Mouse (Mus musculus): ENCODE measurements around the gene Myo1a.
"Not testable (repeated sequence)": the region's sequence is repeated elsewhere in the genome, so short reads cannot be mapped to it uniquely, and the experiment has no call there.

Myo1a gene

DNA sequence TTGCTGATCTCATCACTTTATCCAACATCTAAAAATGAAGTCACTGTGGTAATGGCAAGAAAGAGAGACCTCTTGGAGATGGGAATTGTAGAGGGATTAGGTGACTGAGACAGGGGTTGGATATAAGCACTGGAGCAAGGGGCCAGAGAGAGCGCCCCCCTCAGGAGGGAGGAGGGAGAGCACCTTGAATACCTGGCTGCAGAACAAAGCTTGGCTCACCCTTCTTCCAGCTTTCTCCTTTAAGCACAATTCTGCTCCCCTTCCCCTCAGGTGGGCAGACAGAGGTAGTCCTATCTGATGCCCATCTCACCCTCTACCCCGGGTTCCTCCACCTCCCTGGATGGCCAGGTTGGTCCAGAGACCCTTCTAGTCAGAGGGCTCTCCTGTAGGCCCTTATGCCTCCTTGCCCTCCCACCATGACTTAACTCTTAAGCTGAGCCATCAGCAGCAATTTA lies at the start of gene Myo1a:
Gene Myo1a, plus strand, starts transcription at position 405 of the 455 bp plus-strand sequence.
- no peak for DNase-seq

DNA sequence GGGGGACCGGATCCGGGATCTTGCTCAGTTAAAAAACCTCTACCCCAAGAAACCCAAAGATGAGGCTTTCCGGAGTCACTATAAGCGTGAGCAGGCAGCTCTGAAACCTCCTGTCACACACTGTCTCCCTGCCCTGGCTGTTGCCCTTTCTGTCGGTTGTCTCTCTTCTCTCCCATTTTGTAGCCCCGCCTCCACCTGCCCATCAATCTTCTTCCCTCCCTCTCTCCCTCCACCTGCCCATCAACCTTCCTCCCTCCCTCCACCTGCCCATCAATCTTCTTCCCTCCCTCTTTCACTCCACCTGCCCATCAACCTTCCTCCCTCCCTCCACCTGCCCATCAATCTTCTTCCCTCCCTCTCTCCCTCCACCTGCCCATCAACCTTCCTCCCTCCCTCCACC lies 47.4 kb upstream of the Myo1a start:
- not testable (repeated sequence) for DNase-seq

DNA sequence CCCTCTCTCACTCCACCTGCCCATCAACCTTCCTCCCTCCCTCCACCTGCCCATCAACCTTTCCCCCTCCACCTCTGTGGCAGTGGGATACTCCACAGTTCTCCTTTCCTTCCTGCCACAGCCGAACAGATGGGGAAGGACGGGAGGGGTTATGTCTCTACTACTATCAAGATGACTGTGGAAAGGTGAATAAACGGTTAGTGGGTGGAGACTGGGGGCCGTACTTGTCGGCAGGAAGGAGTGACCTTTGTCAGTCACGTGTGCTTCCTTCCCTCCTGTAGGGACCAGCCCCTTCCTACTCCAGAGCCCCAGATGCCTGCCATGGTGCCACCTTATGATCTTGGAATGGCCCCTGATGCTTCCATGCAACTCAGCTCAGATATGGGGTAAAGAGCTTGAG lies 46.9 kb upstream of the Myo1a start:
- DNase-seq, result no peak

DNA sequence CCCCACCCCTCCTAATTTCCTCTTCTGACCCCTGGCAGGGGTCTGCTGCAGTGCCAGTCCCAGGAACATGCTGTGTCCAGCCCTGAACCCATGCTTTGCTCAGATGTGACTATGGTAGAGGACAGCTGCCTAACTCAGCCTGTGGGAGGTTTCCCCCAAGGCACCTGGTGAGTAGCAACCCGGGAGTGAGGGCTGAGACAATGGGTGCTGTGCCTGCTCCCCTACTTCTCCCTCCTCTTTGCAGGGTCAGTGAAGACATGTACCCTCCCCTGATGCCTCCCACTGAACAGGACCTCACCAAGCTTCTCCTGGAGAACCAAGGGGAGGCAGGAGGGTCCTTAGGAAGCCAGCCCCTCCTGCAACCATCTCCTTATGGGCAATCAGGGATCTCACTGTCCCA lies 45.4 kb upstream of the Myo1a start:
- DNase-seq, result no peak

DNA sequence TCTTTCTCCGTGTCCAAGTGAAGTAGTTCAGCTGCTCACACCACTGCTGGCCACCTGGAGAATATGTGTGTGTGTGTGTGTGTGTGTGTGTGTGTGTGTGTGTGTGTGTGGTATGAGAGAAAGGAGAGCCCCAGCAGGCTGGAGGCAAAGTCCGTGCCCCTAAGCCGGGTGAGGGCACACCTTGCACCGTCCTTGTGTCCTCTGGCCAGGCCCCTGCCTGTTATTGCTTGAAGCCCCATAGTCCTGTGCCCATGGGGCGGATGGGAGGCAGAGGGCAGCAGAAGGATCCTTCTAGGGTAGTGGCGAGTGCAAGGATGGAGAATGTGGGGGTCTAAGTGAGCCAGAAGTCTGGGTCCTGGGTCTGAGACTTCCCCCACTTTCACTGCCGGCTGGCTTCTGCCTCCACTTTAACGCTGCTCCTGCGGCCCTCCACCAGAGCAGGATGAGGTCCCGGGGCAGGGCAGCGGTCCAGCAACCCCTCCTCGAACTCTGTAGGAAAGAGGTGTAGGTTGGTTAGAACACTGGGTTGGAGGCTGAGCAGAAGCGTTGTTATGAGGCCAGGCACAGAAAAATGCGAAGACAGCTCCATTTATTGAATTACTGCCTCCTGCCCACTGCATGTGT lies 43.6 kb upstream of the Myo1a start:
- no peak for DNase-seq

DNA sequence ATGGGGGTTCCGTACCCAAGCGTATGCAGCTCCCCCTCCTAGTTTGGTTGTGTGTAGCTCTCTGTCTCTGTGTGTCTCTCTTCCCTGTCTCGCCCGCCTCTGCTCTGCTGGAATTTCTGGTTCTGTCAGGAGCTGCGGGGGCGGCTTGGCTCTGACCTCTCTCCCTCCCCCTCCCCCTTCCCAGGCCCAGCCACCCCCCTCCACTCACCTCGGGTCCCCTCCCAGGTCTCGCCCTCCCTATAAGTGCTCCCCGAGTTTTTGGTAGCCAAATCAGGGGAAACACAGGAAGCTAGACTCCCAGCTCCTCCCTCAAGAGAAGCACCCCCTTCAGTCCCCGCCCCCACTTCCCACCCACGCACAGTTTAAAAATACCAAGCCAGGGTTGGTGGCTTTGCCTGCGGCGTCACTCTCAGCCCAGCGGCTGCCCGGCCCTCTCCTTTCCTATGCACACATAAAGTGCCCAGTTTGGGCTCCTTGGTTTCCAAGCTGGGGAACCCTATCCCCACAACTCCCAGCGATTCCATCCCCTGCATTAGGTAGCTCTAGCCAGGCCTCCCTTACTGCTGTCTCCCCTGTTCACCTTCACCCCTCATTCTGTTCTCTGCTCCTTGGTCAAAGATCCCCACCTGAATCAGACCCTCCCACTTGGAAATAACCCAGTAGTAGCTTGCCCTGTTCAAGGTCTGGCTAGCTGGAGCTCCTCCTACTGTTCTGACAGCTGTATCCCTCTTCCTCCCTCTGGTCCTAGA lies 42.9 kb upstream of the Myo1a start:
- peak; percentile 78 for DNase-seq

DNA sequence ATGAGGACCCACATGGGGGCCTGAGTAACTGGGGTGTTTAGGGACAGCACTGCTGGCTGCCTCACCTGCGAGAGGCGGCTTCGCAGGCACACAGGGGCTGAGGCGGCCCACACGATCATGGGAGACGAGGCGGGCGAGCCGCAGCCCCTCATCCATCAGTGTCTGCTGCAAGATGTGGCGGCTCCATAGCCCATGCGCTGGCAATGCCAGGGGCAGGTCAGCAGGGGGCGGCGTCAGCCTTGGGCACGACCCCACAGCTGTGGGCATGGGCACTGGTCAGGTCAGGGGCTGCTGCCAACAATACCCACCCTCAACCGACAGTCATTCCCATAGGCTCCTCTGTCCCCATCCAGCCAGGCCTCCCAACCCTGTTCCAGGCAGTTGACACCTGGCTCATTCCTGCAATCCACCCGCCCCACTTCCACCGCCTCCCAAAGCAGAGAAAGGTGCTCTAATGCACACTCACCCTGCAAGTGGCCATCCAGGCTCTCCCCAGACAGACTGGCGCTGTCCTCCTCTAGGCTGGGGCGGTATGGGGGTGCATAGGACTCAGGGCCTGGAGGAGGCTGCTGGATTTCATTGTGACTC lies 42.2 kb upstream of the Myo1a start:
- DNase-seq, result peak; percentile 72

DNA sequence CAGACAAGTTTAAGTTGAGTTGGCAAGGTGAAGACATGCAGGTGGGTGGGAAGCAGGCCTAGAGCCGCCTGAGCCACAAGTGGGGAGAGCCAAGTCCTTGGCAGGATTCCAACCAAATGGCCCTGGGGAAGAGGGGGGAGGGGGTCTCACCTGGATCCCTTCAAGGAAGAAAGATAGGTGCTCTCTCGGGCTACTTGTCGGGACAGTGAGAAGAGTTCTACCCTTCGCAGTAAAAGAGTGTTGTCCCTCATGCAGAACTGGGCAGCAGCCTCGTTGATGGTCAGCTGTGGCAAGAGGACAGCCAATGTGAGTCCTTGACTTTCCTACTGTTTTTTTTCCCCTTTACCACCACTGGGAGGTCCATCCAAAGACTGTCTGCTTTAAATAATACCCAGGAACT lies 41.4 kb upstream of the Myo1a start:
- DNase-seq, result no peak

DNA sequence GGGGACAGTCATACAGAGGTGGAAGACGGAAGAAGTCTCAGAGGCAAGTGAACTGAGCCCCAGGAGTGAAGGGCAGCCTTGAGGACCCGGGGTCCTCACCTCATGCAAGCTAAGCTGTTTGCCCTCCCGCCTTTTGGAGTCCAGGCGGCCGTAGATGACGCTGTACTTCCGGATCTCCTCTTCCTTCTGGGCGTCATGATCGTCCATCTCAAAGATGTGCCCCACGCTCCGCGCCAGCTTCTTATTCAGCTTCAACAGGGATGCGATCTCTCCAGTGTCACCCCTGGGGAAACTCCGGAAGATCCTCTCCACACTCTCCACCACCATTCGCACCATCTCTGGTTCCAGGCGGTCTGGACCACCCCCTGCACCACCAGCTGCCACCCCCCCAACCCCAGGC lies 40.8 kb upstream of the Myo1a start:
- no peak for DNase-seq

DNA sequence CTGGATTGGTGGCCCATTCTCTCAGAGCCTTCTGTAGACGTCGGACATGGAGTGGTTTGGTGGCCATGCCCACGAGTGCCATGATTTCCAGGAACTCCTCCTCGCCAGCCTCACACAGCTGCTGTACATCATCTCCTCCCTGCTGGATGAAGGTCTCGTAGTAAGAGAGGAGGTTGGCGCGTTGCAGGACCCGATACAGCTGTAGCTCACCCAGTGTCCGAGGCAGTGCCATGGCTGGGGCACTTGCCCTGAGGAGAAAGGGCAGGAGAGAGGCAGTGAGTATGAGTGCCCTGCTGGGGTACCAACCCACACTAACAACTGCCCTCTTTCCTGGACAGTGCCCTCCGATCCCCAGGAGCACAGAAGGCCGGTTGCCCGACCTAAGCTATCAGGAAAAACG lies 40.1 kb upstream of the Myo1a start:
- no peak for DNase-seq

DNA sequence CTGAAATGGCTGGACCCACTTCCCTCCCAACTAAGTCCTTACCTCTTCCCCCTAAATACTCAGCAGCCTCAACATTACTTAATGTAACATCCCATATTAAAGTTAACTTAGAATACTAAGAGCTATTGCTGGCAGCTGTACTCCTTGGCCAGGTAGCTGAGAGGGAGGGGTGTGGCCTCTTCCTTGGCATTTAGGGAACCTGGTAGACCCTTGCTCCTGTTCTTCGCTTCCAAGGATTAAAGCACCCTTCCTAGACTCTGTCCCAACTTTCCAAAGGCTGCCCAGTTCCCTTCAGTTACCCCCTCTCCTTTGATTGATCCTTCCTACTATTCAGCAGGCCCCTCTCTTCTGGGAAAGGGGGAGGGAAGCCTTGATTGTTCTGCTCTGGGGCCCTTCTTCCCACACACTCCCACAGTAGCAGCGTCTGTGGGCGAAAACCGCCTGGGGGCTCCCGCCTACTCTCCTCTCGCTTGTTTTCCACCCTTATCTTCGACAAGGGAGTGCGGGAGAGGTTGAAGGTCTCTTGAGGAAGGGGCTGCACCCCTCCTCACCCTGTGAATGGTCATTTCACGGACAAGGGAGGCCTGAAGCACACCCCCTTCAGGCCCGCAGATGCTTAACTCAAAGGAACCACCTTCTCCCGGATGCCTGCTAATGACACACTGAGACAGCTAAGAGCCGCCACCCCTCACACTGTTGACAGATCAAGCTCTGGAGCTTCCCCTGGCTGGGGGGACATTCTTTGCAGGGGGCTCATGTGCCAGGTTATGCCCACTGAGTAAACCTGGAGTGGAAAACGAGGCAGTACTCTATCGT lies 39.4 kb upstream of the Myo1a start:
- no peak for DNase-seq

DNA sequence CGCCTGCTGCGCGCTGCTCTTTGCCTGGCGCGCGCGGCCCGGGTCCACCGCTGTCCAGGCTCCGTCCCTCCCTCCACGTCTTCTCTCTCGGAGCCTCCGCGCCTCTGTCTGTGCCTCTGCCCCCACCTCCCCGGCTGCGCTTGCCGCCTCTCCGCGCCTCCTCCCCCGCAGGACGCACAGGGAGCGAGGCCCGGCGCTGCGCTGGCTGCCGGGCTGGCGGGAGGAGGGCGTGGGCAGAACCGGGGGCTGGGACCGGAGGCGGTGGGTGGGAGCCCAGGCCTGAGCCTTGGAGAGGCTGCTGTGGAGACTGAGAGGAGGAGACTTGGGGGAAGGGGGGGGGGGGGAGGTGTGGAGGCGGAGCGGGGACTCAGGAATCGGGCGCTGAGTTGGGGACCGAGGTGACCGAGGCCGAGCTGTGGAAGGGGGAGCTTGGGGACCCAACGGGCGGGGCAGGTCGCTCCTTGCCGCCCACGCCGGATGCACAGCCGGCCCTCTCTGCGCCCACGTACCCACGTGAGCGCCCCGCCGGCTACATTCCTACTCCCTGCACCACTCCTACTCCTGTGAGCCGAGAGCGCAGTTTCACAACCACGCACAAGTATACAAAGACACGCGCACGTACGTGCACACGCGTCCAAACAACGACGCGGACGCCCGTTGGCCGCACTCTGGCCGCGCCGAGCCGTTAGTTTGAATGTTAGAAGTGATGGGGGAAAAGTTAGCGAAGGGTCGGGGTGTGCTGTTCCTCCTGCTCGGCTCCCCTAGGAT lies 38.3 kb upstream of the Myo1a start, which contains the start of gene Nemp1:
Gene Nemp1, plus strand, starts transcription at position 401 of the 768 bp plus-strand sequence.
- DNase-seq, result peak; percentile 82

DNA sequence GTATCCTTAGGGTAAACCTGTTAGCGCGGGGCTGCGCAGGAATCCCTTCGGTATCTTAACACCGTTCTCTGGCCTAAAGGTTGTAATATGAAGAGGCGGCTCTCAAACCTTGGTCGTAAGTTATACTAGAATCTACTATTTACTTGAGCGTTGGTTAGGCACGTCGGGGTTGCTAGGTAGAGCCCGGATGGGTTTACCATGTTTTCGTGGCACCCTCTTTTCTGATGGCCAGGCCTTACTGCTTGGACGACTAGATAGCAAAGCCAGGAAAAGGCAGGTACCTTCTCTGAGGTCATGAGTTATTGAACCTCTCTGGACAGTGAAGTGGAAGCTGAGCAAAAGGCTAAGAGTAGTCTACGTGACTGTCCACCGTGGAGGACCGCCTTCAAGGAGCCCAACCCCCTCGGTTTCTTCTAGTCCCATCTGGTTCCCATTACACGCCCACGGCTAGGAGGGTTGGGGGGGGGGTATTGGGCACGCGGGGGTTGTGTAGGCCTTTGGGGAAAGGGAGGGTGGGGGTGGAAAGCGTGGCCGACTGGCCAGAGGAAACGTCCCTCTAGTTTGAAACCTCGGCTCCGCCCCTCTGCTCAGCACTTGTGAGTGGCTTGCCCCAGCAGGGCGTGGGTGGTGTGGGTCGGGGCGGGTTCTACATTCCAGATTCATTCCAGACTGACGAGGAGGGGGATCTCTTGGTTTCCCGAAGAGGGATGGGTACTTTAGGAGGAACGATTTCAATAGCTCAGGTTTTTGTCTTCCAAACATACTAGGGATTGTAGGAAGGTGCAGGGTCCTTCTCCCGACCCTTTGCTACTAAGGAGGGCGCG lies 37.5 kb upstream of the Myo1a start:
- DNase-seq, result peak; percentile 70

DNA sequence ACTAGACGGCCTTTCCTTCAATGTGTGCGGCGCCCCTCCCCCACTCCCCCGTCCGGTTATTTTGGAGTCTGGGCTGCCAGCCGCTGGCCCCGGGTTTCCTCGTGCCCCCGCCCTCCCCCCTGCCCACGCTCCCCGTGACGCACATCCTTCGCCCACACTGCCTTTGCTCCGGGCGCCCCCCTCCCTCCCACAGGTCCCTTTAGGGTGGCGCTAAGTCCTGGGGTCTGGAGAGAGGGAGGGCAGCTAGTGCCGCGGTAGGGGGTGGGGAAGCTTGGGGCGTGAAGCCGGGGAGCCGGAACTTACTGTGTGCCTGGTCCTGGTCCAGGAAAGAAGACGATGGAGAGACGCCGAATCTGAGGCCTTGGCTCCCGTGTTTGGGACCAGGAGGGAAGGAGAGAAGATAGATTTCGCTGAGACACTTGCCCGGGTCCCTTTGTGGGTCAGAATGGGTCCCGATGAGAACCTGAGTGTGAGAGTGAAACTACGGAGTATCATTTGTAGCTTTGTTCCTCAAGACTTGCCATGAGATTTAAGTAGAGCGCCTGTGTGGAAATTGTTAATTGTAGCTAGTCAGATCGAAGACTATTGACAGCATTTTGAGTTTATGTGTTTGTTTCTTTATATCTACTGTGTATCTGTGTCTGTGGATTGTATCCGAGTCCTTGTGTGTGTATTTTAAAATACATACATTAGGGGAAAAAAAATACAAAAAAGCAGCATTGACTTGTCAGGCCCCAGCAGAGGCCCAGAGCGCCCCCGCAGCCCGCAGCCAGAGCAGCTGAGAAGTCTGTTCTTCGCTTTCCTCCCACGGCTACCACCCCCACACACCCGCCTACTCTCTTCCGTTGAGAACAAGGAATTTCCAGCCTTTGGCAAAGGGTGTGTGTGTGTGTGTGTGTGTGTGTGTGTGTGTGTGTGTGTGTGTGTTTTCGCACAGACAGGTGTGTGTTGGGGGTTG lies 36.6 kb upstream of the Myo1a start, which contains the start of gene Nab2:
Gene Nab2, minus strand, starts transcription at position 476 of the 958 bp plus-strand sequence.
- DNase-seq, result peak; percentile 90

DNA sequence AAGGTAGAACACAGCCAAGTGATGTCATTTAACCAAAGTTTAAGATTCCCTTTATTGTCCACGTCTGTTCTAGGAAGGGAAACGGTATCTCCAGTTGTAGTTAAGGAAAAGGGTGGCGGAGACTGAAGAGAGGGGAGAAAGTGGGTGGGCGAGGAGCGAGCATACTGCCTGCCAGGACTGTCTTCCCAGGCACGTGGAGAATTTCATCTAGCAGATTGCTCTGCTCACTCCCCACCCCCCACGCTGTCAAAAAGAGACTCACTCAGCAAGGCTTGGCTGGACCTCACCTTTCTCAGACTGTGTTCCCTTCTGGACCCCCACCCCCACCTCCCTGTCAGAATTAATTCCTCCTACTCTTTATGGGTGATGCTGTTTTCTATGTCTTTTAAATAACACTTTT lies 35.8 kb upstream of the Myo1a start:
- peak; percentile 46 for DNase-seq

DNA sequence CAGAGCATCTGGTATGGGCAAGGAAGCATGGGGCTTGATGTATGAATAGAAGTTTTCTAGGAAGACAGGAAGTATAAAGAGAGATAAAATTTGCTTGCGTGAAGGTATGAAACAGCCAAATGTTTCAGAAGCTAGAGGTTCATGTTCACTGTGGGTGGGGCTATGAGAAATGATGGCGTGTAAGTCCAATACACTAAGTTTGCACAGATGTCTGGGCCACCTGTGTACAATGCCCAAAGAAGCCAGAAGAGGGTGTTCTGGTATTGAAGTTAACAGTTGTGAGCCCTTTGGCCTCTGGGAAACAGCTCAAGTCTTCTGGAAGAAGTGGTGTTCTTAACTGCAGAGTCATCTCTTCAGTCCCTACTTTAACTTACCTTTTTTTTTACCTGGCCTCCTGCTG lies 34.8 kb upstream of the Myo1a start:
- no peak for DNase-seq

DNA sequence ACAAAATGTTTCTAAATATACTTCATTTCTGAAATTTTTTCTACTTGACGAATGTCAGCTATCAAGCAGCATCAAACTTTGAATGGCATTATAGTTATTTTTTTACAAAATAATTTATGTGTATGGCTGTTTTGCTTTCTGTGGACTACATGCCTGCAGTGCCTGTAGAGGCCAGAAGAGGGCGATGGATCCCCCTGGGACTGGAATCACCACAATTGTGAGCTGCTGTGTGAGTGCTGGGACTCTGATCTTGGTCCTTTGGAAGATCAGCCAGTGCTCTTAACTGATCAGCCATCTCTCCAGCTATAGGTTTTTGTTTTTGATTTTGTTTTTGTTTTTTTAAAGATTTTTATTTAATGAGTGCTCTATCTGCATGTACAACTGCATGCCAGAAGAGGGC lies 33.7 kb upstream of the Myo1a start:
- peak; percentile 59 for DNase-seq

DNA sequence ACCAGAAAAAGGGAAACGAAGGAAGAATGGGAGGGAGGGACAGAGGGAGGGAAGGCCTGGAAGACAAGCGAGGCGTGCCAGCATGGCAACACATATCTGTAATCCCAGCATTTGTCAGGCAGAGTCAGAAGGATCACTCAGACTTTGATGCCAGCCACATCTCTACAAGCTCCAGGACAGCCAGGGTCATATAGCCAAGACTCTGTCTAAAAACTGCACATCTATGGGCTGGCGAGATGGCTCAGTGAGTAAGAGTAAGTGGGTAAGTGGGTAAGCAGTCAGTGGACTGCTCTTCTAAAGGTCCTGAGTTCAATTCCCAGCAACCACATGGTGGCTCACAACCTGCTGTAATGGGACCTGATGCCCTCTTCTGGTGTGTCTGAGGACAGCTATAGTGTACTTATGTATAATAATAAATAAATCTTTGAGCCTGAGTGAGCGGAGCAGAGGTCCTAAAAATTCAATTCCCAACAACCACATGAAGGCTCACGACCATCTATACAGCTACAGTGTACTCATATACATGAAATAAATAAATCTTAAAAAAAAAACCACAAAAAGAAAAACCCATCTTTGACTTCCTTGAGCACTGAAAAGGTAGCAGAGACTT lies 30.8 kb upstream of the Myo1a start:
- no peak for DNase-seq

DNA sequence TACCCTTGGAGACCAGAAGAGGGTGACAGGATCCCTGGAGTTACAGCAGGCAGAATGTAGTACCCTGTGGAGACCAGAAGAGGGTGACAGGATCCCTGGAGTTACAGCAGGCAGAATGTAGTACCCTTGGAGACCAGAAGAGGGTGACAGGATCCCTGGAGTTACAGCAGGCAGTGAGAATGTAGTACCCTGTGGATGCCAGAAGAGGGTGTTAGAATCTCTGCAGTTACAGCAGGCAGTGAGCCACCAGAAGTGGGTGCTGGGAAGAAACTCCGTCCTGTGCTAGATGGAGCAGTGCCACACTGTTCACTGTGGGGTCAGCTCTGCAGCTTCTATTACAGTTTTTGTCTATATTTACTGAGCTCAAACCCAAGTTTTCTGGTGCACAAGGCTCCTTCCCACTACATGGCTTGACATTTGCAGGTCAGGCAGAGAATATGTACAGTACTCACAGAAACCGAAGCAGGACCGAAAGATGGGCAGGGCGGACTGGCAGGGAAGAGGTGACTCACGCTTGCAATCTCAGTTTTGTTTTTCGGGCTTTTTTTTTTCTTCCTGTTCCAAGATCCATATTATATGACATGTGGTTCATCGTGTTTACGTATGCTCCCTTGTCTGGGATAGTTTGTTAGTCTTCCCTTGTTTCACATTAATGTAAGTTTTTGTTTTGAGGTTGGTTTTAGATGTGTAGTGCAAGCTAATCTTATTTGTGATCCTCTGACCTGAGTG lies 30.0 kb upstream of the Myo1a start:
- peak; percentile 78 for DNase-seq
